Mouse (Mus musculus): ENCODE data around the gene Gm3526. TPM values are rescaled to one million over a fixed set of nuclear protein-coding genes. Genes with fewer than 3 reads are reported as not detected.
"Not testable (repeated sequence)": the region's sequence is repeated elsewhere in the genome, so short reads cannot be mapped to it uniquely, and the experiment has no call there.

Gm3526 gene
- not detected for polyA plus RNA-seq (2021)

DNA sequence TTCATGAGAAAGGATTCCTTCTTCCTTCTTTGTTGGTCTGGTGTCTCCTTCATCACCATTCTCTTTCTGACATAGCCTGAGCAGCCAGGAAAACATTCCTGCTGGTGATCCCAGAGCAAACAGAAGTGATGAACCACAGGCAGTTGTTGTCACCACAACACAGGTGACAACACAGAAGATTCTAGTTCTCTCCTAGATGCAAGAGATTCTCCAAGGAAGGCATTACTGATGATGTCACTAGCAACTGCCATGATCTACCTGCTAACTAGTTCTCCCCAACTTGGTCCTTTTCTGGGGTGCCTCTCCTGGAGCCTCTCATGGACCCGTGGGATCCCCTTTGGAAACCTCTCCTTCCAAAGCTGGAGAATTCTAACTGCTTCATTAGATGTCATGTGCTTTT is at the start of gene Gm3526:
Gene Gm3526, minus strand, starts transcription at position 101 of the 400 bp plus-strand sequence.
- CTCF ChIA-PET; H3K27me3 ChIP-seq; in situ Hi-C loops (cut with MboI; ENCODE audit: low pct_unique_long_range_greater_than_20kb); DNase-seq (ENCODE audit: low read depth, low spot score); POLR2A ChIA-PET; ATAC-seq: not testable (repeated sequence)

Other genes with a start within 250 kb of the Gm3526 start
- not detected for gene Gm3298, start 244.7 kb downstream of the Gm3526 start, polyA plus RNA-seq (2021)
- not detected for gene 4930555G01Rik, start 210.0 kb downstream of the Gm3526 start, polyA plus RNA-seq (2021)
- not detected for gene Gm8281, start 189.5 kb downstream of the Gm3526 start, polyA plus RNA-seq (2021)
- not detected for gene Gm8279, start 129.1 kb downstream of the Gm3526 start, polyA plus RNA-seq (2021)
- gene Gm3317, start 96.0 kb downstream of the Gm3526 start, polyA plus RNA-seq (2021) = not detected
- gene Gm8271, start 74.8 kb downstream of the Gm3526 start, polyA plus RNA-seq (2021) = not detected
- not detected for gene Gm3542, start 74.3 kb upstream of the Gm3526 start, polyA plus RNA-seq (2021)
- not detected for gene Gm3500, start 128.5 kb upstream of the Gm3526 start, polyA plus RNA-seq (2021)
- not detected for gene Gm3194, start 194.9 kb upstream of the Gm3526 start, polyA plus RNA-seq (2021)
- not detected for gene Gm8246, start 217.2 kb upstream of the Gm3526 start, polyA plus RNA-seq (2021)
- gene Gm3187, start 223.6 kb upstream of the Gm3526 start, polyA plus RNA-seq (2021) = not detected
- gene Gm3488, start 241.1 kb upstream of the Gm3526 start, polyA plus RNA-seq (2021) = not detected